Mouse (Mus musculus) ES-Bruce4 (cell line): Measurements from ENCODE around the gene Glrx3.
"Not testable (repeated sequence)": the region's sequence is repeated elsewhere in the genome, so short reads cannot be mapped to it uniquely, and the experiment has no call there.

Experiments used
- CTCF ChIP-seq: IDR thresholded peaks from one replicate; pipeline ENCODE4 v1.8.1; 2011; ENCODE audit warnings: low read depth, low read length
- EP300 ChIP-seq: IDR thresholded peaks from 2 replicates; pipeline ENCODE4 v1.6.1; 2011; ENCODE audit warnings: low read depth, low read length; ENCODE audit not compliant: insufficient read depth
- POLR2A ChIP-seq: IDR thresholded peaks from one replicate; pipeline ENCODE4 v1.8.1; 2011; ENCODE audit warnings: low read length; ENCODE audit not compliant: insufficient read depth

DNA sequence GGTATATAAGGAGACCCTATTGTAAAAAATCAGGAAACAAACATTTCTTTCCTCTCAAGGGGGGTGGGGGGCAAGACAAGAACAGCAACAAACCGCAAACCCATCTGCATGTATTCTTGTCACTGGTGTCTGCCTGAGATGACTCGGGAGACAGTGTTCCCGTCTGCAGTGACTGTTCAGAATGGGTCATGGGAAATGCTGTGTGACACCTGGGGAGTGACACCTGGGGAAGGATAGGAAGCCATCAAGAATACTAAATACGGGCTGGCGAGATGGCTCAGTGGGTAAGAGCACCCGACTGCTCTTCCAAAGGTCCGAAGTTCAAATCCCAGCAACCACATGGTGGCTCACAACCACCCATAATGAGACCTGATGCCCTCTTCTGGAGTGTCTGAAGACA, 1.5 kb downstream of the Glrx3 start:
- not testable (repeated sequence) for TF ChIP-seq CTCF, EP300, POLR2A
